Mouse (Mus musculus) ES-E14 (cell line): ENCODE measurements at regions not wholly inside any gene's neighbourhood (a gene's known extent, or its start where the extent isn't known, plus 50 kb on each side); places are given as distances from the start of the nearest gene placed in this dataset.

Experiments
- CHD2 ChIP-seq: IDR thresholded peaks from 2 replicates; pipeline ENCODE4 v1.6.1; 2014; ENCODE audit warnings: mild to moderate bottlenecking, low read depth, low read length, inconsistent platforms
- HCFC1 ChIP-seq: IDR thresholded peaks from 2 replicates; pipeline ENCODE4 v1.6.1; 2012; ENCODE audit warnings: low read length, inconsistent platforms, borderline replicate concordance; ENCODE audit not compliant: insufficient read depth
- MAFK ChIP-seq: IDR thresholded peaks from 2 replicates; pipeline ENCODE4 v1.6.1; 2014; ENCODE audit warnings: mild to moderate bottlenecking, low read depth, low read length, inconsistent platforms; ENCODE audit not compliant: insufficient read depth
- ZC3H11A ChIP-seq: IDR thresholded peaks from 2 replicates; pipeline ENCODE4 v1.6.1; 2012; ENCODE audit warnings: low read depth, mild to moderate bottlenecking, inconsistent platforms, low read length, borderline replicate concordance

DNA sequence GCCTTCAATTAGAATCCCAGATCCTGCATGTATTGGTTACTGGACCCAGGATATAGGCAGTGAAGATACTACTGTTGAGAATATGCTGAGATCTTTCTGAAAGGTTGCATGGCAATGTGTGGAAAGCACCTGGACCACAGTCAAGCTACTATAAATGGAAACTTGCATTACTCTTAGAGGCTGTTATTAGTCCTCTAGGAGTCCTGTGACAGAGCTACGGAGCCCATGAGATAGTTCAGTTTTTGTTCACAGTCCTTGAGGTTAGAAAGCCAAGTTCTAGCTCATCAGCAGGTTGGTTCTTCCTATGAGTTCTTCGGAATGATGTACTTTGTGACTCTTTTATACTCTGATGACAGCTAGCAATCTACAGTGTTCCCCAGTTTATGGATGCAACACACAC lies 84.0 kb downstream of the Gpr65 start:
- TF ChIP-seq CHD2 (no peak), MAFK (no peak), HCFC1 (no peak), ZC3H11A (no peak)
